12 mouse cellular contexts compared by ENCODE assay signal in genomic region chr5:115266787-115267468, GRCm38 (mm10). TPM values are rescaled to one million over a fixed set of nuclear protein-coding genes. Genes with fewer than 3 reads are reported as not detected.
DNase-seq lines count a peak whose midpoint lies in the region; ATAC-seq and TF ChIP-seq lines count a peak whose summit lies in the region.
"Had no signal": no experiment of that assay in that cellular context is flagged by ENCODE, and none has a peak within 500 bp of the region (broad histone marks: within the 10 kb centered on the region; RNA-seq: fewer than 3 reads in every experiment).

No protein-coding gene starts in this region.

- H3K9me3 ChIP-seq in stomach, embryonic 14.5 days (ENCODE audit: control insufficient read depth, low read depth, low read length) = no peaks in the 10 kb centered on the region
- H3K9me3 ChIP-seq in stomach, postnatal 0 days (ENCODE audit: control insufficient read depth, low read length) = no peaks in the 10 kb centered on the region
- no peaks in the 10 kb centered on the region for H3K9me3 ChIP-seq in stomach, embryonic 15.5 days
- H3K9me3 ChIP-seq in midbrain, postnatal 0 days (ENCODE audit: low read length) = no peaks in the 10 kb centered on the region
- H3K9me3 ChIP-seq: midbrain, embryonic 12.5 days had no signal

- no peak overlapping the region for H3K9ac ChIP-seq in stomach, embryonic 14.5 days (replicated peaks; ENCODE audit: low read depth, low read length)
- no peak overlapping the region for H3K9ac ChIP-seq in stomach, postnatal 0 days (ENCODE audit: low read length)
- no peak overlapping the region for H3K9ac ChIP-seq in stomach, embryonic 15.5 days
- H3K9ac ChIP-seq in midbrain, postnatal 0 days (replicated peaks; ENCODE audit: low read length, poor library complexity, severe bottlenecking) = no peak overlapping the region
- H3K9ac ChIP-seq: midbrain, embryonic 12.5 days had no signal

- peak; percentile 34 for DNase-seq in gastrocnemius, adult 18-20 months (ENCODE audit: low spot score)
- DNase-seq in gastrocnemius, postnatal 25 days = no peak
- no peak for DNase-seq in stomach, postnatal 0 days (ENCODE audit: low spot score)
- peak; percentile 84 for DNase-seq in liver
- no peak for DNase-seq in urinary bladder, postnatal 4 days (ENCODE audit: low spot score in 2 of 2)
- DNase-seq in midbrain, postnatal 0 days (ENCODE audit: low spot score) = no peak
- DNase-seq: embryo, embryonic 11 days; kidney, postnatal 14 days had no signal

- H3K4me1 ChIP-seq in stomach, embryonic 14.5 days (ENCODE audit: control insufficient read depth, insufficient read depth, low read length) = peaks cover 33% of the 10 kb centered on the region
- 0 out of 2 replicates have a peak, but pooled peaks cover 7% of the 10 kb centered on the region for H3K4me1 ChIP-seq in stomach, postnatal 0 days (replicated peaks; ENCODE audit: control insufficient read depth, insufficient read depth)
- H3K4me1 ChIP-seq in stomach, embryonic 15.5 days = peaks cover 28% of the 10 kb centered on the region
- peaks cover 9% of the 10 kb centered on the region; the same call in 1 of the 2 replicates for H3K4me1 ChIP-seq in midbrain, postnatal 0 days (ENCODE audit: insufficient read depth, low read length)

- 81% methylated on average over 8 of the region's 8 CpGs for WGBS in stomach, embryonic 14.5 days
- 73% methylated on average over 8 of the region's 8 CpGs for WGBS in stomach, postnatal 0 days
- 71% methylated on average over 8 of the region's 8 CpGs for WGBS in stomach, embryonic 15.5 days
- WGBS in midbrain, postnatal 0 days = 80% methylated on average over 8 of the region's 8 CpGs

- TF ChIP-seq CTCF in stomach, postnatal 0 days (IDR thresholded peaks at IDR 0.05; ENCODE audit: low read depth) = no peak
- no peak for TF ChIP-seq CTCF in midbrain, postnatal 0 days (IDR thresholded peaks at IDR 0.05)

- TF ChIP-seq EP300 in stomach, postnatal 0 days (optimal IDR thresholded peaks at IDR 0.05) = no peak

- peaks cover 10% of the 10 kb centered on the region for H3K36me3 ChIP-seq in stomach, embryonic 14.5 days (ENCODE audit: control insufficient read depth, insufficient read depth, low read length)
- no peaks in the 10 kb centered on the region for H3K36me3 ChIP-seq in stomach, postnatal 0 days (ENCODE audit: control insufficient read depth, insufficient read depth, low read length)
- H3K36me3 ChIP-seq in stomach, embryonic 15.5 days = no peaks in the 10 kb centered on the region; the same call in 1 of the 2 replicates
- peaks cover 7% of the 10 kb centered on the region; the same call in 1 of the 2 replicates for H3K36me3 ChIP-seq in midbrain, postnatal 0 days (ENCODE audit: insufficient read depth, low read length)

- ATAC-seq in stomach, embryonic 14.5 days (ENCODE audit: insufficient number of reproducible peaks, insufficient read depth, low FRiP score, low read depth) = peak; percentile 44; the same call in 1 of the 2 replicates
- ATAC-seq in stomach, postnatal 0 days (ENCODE audit: low FRiP score, low TSS enrichment) = no peak
- ATAC-seq in stomach, embryonic 15.5 days (ENCODE audit: insufficient read depth, low FRiP score, low read depth) = peak; percentile 76
- no peak for ATAC-seq in midbrain, postnatal 0 days (ENCODE audit: low FRiP score)
- ATAC-seq: forebrain, embryonic 16.5 days had no signal

- no peak overlapping the region for H3K4me3 ChIP-seq in stomach, embryonic 14.5 days (ENCODE audit: low read depth, low read length)
- no peak overlapping the region for H3K4me3 ChIP-seq in stomach, postnatal 0 days (ENCODE audit: low read depth, low read length)
- no peak overlapping the region for H3K4me3 ChIP-seq in stomach, embryonic 15.5 days (replicated peaks)
- H3K4me3 ChIP-seq in midbrain, postnatal 0 days (ENCODE audit: low read depth, low read length) = no peak overlapping the region
- H3K4me3 ChIP-seq: midbrain, embryonic 12.5 days had no signal

- no peaks in the 10 kb centered on the region for H3K27me3 ChIP-seq in stomach, embryonic 14.5 days (ENCODE audit: control insufficient read depth, insufficient read depth, low read length)
- H3K27me3 ChIP-seq in stomach, postnatal 0 days (ENCODE audit: control insufficient read depth, insufficient read depth, low read length) = no peaks in the 10 kb centered on the region
- H3K27me3 ChIP-seq in stomach, embryonic 15.5 days (replicated peaks) = no peaks in the 10 kb centered on the region
- H3K27me3 ChIP-seq in midbrain, postnatal 0 days (ENCODE audit: insufficient read depth, low read length) = no peaks in the 10 kb centered on the region
- H3K27me3 ChIP-seq: midbrain, embryonic 12.5 days had no signal

- no peak overlapping the region for H3K27ac ChIP-seq in stomach, embryonic 14.5 days (ENCODE audit: low read length)
- no peak overlapping the region for H3K27ac ChIP-seq in stomach, postnatal 0 days (replicated peaks)
- H3K27ac ChIP-seq in stomach, embryonic 15.5 days = no peak overlapping the region
- no peak overlapping the region for H3K27ac ChIP-seq in midbrain, postnatal 0 days (ENCODE audit: low read depth, low read length)
- H3K27ac ChIP-seq: midbrain, embryonic 12.5 days had no signal

- no peak overlapping the region for H3K4me2 ChIP-seq in stomach, embryonic 14.5 days (replicated peaks; ENCODE audit: low read depth, low read length)
- H3K4me2 ChIP-seq in stomach, postnatal 0 days (replicated peaks; ENCODE audit: low read depth) = no peak overlapping the region
- H3K4me2 ChIP-seq in stomach, embryonic 15.5 days = no peak overlapping the region
- H3K4me2 ChIP-seq in midbrain, postnatal 0 days (ENCODE audit: low read depth, low read length, poor library complexity, severe bottlenecking) = no peak overlapping the region
- H3K4me2 ChIP-seq: midbrain, embryonic 12.5 days had no signal

RNA-seq across cellular contexts. Expression of gene Rnf10, which starts 5.8 kb away (rescaled TPM):
- 100 to 1,000 TPM; 275 to 312 TPM for total RNA-seq in gastrocnemius, adult 18-20 months (2021)
- total RNA-seq in gastrocnemius, postnatal 25 days (2021) = 100 to 1,000 TPM; 263 to 281 TPM
- polyA plus RNA-seq in stomach, embryonic 14.5 days (2014; fragmentation: Nextera tagmentation; extraction: Ambion mirVana) = 62.6 and 66.5 TPM in 2 replicates
- 84.0 and 93.0 TPM in 2 replicates for polyA plus RNA-seq in stomach, postnatal 0 days (2015; fragmentation: Nextera tagmentation; extraction: Ambion mirVana)
- polyA plus RNA-seq in stomach, embryonic 15.5 days (2015; fragmentation: Nextera tagmentation; extraction: Ambion mirVana) = 138 and 139 TPM in 2 replicates
- 103 and 118 TPM in 2 replicates for total RNA-seq in midbrain, postnatal 0 days (2014; rRNA removed)
- 154 and 158 TPM in 2 replicates for polyA plus RNA-seq in midbrain, postnatal 0 days (2015; fragmentation: Nextera tagmentation; extraction: Ambion mirVana)

RNA-seq across cellular contexts. Expression of gene Coq5, which starts 12.5 kb away (rescaled TPM):
- 10 to 100 TPM; 81.3 to 91.7 TPM for total RNA-seq in gastrocnemius, adult 18-20 months (2021)
- total RNA-seq in gastrocnemius, postnatal 25 days (2021) = 100 to 1,000 TPM in 1 of 2 experiments, 10 to 100 TPM in 1; 91.7 to 100 TPM
- polyA plus RNA-seq in stomach, embryonic 14.5 days (2014; fragmentation: Nextera tagmentation; extraction: Ambion mirVana) = 40.0 and 45.4 TPM in 2 replicates
- 32.6 and 32.9 TPM in 2 replicates for polyA plus RNA-seq in stomach, postnatal 0 days (2015; fragmentation: Nextera tagmentation; extraction: Ambion mirVana)
- polyA plus RNA-seq in stomach, embryonic 15.5 days (2015; fragmentation: Nextera tagmentation; extraction: Ambion mirVana) = 46.5 and 47.9 TPM in 2 replicates
- 29.6 and 36.7 TPM in 2 replicates for total RNA-seq in midbrain, postnatal 0 days (2014; rRNA removed)
- 42.8 and 43.5 TPM in 2 replicates for polyA plus RNA-seq in midbrain, postnatal 0 days (2015; fragmentation: Nextera tagmentation; extraction: Ambion mirVana)

RNA-seq across cellular contexts. Expression of gene Pop5, which starts 31.3 kb away (rescaled TPM):
- 10 to 100 TPM; 34.9 to 39.3 TPM for total RNA-seq in gastrocnemius, adult 18-20 months (2021)
- 10 to 100 TPM; 29.2 to 30.7 TPM for total RNA-seq in gastrocnemius, postnatal 25 days (2021)
- polyA plus RNA-seq in stomach, embryonic 14.5 days (2014; fragmentation: Nextera tagmentation; extraction: Ambion mirVana) = 93.1 and 97.7 TPM in 2 replicates
- polyA plus RNA-seq in stomach, postnatal 0 days (2015; fragmentation: Nextera tagmentation; extraction: Ambion mirVana) = 83.9 and 85.3 TPM in 2 replicates
- polyA plus RNA-seq in stomach, embryonic 15.5 days (2015; fragmentation: Nextera tagmentation; extraction: Ambion mirVana) = 106 and 116 TPM in 2 replicates
- total RNA-seq in midbrain, postnatal 0 days (2014; rRNA removed) = 33.2 and 41.5 TPM in 2 replicates
- polyA plus RNA-seq in midbrain, postnatal 0 days (2015; fragmentation: Nextera tagmentation; extraction: Ambion mirVana) = 95.5 and 101 TPM in 2 replicates

RNA-seq across cellular contexts. Expression of gene Dynll1, which starts 33.9 kb away (rescaled TPM):
- total RNA-seq in gastrocnemius, adult 18-20 months (2021) = 10 to 100 TPM; 44.1 to 75.5 TPM
- 100 to 1,000 TPM; 100 to 102 TPM for total RNA-seq in gastrocnemius, postnatal 25 days (2021)
- 1,629 and 1,647 TPM in 2 replicates for polyA plus RNA-seq in stomach, embryonic 14.5 days (2014; fragmentation: Nextera tagmentation; extraction: Ambion mirVana)
- 1,661 and 1,792 TPM in 2 replicates for polyA plus RNA-seq in stomach, postnatal 0 days (2015; fragmentation: Nextera tagmentation; extraction: Ambion mirVana)
- polyA plus RNA-seq in stomach, embryonic 15.5 days (2015; fragmentation: Nextera tagmentation; extraction: Ambion mirVana) = 1,324 and 1,567 TPM in 2 replicates
- 196 and 214 TPM in 2 replicates for total RNA-seq in midbrain, postnatal 0 days (2014; rRNA removed)
- polyA plus RNA-seq in midbrain, postnatal 0 days (2015; fragmentation: Nextera tagmentation; extraction: Ambion mirVana) = 893 and 930 TPM in 2 replicates

Comparison
In these comparisons a context has a peak if more than half of its experiments do, and no peak if none do; other contexts are left out.
1. DNase-seq: peak in gastrocnemius, adult 18-20 months (single experiment) and liver (single experiment); none in gastrocnemius, postnatal 25 days (single experiment), stomach, postnatal 0 days (single experiment), urinary bladder, postnatal 4 days (0 of 2) and midbrain, postnatal 0 days (single experiment).
2. ATAC-seq: peak in stomach, embryonic 14.5 days (single experiment) and stomach, embryonic 15.5 days (single experiment); none in stomach, postnatal 0 days (single experiment) and midbrain, postnatal 0 days (single experiment).